Mouse (Mus musculus) ES-CJ7 (cell line): ENCODE results near the gene Cldn18.
A peak's percentile ranks its signal among the peaks of the same experiment; 100 is the strongest.

Experiments used
- DNase-seq: peaks from one replicate; pipeline ENCODE4 v3.0.0; 2011; ENCODE audit warnings: low read depth, low spot score

Cldn18 gene

DNA sequence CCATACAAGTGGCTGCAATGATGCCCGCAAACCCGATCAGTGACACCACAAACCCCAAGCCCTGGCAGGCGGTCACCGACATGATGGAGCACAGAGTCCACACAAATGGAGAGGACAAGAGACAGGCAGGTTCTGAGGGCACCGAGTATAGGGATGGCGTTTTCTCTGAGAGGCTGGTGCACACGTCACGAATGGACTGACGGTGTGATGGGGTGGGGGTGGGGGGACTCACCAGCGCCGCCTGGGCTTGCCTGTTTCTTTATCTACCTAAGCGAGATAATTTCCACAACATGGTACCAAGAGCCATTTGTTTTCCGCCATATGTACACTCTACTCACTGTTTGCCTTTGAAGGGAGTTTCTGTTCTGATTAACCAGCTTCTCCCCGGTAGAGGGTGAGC is at the start of gene Cldn18:
Cldn18 (minus strand) TSS at position 134 of the 400 bp plus-strand sequence.
- DNase-seq: no peak

DNA sequence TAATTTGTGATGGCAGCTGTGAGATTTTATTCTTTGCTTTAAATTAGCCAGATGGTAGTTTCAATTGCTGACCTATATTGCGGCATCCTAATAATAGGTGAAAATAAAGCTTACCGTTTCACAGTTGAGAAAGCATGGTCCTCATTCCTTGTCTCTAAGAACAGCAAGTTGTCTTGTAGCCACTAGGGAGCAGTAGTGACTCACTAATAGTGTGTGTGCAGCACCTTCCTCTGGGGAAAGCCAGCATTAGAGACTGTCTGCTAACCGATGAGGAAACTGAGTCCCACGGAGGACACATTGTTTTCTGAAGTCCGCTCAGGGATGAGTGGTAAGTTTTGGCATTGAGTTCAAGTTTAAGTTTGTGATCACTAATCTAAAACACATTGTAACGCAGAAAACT is 46.5 kb upstream of the Cldn18 start:
- DNase-seq: peak; percentile 74

DNA sequence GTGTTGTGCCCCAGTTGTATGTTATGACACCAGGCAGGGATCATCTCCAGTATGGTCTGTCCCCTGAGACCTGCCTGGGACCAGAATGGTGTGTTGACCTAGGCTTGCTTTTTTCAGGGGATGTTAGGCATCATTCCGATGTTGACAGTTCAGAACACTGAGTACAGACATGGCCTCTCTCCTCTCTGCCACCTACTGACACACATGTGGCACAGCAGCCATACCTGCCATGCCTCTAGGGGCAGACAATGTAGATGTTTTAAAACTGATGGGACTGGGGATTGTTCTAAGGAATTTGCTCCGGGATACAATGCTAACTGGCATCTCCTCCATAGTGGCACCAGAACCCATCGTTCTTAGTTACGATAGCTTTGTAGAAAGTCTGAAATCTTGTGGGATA is 33.2 kb upstream of the Cldn18 start:
- DNase-seq: peak; percentile 39

DNA sequence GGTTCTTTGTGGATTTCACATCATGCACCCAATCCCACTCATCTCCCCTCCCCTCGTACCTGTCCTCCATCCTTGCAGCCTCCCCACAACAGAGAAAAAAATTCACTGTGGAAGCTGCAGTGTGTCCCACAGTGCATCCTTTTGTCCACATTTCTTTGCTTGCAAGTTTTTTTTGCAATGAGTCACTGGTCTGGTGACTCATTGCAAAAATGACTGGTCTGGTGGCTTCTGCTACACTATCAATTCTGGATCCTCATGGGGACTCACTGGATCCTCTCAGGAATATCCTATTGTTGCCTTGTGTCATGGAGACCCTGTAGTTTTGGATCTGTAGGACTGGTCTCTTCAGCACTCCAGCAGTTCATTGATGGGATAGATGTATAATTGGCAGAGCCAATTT is 31.2 kb upstream of the Cldn18 start:
- DNase-seq: no peak

DNA sequence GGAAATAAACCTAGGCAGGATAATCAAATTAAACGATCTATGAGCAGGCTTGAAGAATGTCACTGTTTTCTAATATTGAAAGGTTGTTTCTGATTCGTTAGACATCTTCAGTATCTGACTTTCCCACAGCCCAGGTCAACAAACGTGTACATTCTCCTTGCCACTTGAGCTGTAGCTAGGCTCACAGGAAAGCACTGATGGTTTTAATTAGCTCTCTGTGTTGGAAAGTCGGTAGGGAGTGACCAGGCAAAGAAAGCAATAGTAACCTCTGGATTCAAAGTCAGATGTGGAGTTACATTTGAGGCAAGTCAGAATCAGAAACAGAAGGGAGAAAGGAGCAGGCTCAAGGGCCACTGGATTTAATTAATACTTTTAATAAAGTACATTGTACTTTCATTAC is 30.7 kb upstream of the Cldn18 start:
- DNase-seq: no peak

DNA sequence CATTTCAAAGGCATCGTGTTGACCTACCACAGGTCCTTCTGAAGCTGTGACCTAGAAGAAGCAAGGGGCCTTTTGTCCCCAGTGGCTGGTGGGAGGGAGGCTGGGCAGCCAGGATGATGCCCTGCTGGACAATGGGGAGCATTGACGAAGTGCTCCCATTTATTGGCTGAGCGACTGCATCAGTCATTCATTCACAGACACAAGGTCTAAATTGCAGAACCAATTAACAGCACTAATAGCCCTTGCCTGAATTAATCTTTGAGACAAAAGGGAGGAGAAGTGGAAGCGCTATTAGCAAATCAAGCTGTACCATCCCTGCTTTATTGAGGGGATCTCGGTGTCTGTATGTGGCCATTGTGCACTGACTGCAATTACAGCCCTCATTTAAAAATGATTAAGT is 27.5 kb upstream of the Cldn18 start:
- no peak for DNase-seq

DNA sequence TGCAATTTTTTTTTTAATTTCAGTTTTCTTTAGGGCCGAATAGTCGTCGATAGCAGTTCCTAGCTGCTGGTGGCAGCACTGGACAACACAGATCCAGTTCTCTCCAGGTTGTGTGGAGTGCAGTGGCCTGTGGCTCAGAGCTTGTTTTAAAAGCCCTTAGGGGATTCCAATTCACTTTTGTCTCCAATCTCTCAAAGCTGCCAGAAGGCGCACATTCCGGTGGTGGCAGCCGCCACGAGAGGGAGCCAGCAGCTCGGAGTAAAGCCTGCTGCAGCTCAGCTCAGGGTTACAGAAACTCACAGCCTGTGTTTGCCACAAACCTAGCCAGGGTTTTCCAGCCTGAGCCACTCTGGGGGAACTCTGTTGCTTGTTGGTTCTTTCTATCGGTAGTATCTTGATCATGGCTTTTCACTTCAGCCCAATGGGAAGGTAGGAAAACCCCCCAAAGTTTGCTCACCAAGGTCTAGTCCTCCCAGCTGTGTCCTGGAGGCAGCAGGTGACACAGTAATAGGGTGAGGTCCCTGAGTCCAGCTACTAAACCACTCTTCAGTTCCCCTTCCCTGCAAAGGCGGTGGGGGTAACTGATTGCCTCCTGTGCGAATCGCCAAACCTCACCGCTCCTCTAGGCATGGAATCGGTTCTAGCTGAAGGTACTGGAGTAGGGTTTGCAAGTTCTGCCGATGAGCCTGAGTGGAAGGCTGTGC is 13.0 kb upstream of the Cldn18 start:
- peak; percentile 90 for DNase-seq

DNA sequence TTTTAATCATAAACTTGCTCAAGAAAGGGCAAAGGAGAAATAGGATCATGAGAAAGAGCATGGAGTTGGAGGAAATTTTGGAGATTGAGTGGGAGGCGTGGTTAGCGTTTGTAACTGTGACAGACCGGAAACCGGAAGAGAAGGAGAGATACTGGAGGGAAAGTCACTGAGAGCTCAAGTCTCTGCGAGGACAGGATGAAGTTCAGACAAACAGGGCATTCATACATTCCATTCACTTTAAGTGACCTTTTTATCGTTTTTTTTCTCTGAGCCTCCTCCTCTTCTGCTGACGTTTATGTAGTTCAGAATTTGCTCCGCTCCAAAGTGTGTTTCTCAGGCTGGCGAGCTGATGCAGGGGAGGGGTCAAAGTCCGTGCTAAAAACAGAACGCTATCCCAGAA is 10.8 kb upstream of the Cldn18 start:
- DNase-seq: no peak

DNA sequence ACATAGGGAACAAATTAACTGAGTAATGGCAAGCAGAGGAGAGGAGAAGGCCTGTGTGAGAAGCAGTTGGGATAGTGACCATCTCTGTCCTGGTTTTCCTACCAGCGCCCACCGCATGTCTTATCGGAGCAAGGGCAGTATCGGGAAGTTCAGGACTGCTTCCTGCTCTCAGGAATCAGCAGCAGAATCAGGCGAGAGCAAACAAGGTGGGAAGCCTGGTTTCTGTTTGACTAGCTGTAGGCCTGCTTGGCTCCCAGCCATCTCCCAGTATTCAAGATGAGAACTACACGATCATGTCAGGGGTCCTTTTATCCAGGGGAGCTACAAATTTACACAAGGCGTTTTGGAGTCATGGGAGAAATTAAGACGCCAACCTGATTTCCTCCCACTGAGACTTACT is 8.2 kb upstream of the Cldn18 start:
- no peak for DNase-seq

DNA sequence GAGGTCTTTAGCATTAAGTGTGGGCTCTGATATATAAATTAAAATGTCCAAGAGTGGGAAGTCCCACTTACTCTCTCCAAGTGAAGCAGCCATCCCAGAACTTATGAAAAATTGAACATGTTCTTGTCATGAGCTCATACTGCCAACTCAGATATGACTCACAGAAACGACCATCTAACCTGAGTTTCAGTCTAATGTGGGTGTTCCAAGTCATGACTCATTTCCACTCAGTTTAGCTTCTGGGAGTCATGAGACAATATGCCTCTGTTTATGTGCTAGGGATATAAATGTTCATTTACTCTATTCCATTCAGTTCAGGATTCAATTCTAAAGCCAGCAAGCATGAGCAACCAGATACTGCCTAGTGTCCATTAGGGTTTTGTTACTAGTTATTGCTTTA is 2.9 kb upstream of the Cldn18 start:
- DNase-seq: no peak

DNA sequence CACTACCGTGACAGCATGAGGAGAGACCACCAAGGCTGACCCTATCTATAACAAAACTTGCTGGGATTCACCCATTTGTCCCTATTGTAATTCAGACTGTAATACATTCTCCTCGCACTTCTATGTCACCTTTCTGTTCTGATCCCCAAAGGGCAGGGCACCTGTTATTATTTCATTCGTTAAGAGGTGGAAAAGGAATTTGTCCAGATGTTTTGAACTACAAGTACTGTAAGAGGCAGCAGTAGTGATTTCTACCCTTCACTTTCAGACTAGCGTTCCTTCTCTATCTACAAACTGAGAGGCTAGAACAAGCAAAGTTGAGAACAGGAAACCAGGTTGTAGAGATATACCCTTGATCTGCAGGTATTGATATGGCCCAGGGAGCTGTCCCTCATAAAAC is 6.8 kb downstream of the Cldn18 start:
- no peak for DNase-seq

DNA sequence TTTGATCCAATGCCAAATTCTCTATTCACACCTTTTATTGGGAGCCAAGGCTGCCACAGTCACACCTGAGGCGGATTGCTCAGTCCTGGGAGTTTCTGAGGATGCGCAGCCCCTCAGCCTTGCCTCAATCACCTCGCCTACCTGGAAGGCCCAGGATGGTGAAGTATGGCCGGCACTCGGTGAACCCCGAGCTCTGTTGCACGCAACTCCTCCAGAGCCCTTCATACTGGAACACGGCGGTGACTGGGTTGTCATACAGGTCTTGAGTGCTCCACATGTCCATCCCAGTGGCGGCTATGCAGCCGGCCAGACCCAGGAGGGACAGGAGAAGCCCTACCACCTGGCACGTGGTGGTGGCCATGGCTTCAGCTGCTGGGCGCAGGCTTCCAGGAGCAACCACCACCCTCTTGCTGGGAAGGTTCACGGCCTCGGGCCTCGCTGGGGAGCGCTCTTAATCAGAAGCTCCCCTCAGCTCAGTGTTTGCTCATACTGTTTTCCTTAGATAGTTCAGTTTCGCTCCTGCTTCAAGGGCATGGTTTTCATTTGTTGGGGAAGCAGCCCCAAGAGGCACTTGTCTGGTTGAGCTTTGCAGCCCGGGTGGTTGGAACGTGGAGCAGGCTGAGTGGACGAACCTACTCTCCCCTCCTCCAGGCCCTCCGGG is 7.3 kb downstream of the Cldn18 start:
- DNase-seq: no peak

DNA sequence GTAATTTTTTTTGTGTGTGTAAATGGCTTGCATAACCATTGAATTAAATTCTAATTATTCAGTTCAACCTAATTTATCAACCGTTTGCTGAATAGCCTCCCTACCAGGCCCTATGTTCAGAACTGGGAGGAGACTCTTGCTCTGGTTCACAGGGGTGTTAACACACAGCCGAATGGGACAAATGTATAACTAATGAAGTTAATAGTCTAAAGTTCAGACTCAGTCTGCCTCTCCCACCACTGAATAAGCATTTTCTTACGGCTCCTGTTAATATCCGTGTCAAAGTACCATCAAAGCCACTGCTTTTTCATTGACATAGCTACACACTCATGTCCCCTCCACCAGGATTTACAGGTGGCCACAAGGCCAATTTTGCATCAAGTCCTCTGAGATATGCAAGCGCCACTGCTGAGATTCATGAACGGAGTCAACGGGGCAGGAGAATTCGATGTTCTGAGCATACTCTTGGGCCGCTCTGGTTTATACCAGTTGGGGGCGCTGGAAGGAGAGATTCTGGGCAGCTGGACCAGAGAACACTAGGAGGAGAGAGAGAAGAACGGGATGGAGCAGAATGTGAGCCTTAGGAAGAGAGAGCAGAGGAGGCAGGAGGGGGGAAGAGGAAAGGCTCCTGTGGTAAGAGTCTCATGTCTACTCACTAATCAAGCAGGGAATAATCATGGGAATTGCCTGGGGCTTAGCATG is 9.5 kb downstream of the Cldn18 start:
- no peak for DNase-seq

DNA sequence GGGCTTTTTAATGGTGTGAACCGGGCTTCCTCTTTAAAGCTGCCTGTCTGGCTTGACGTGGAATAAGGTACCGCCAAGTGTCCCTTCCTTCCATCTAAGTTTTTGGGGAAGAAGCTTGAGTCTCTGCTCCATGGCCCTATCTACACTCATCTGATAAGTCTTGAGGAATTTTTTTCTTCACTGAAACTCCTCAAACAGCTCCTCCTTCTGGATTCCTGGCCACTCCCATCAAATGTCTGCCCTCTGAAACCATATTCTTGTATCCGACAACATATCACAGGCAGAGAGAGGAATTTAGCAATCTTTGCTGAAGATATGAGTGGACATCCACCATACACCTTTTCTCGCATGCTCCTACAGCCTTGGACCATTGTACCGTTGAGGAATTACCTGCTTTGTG is 10.8 kb downstream of the Cldn18 start:
- DNase-seq: no peak

DNA sequence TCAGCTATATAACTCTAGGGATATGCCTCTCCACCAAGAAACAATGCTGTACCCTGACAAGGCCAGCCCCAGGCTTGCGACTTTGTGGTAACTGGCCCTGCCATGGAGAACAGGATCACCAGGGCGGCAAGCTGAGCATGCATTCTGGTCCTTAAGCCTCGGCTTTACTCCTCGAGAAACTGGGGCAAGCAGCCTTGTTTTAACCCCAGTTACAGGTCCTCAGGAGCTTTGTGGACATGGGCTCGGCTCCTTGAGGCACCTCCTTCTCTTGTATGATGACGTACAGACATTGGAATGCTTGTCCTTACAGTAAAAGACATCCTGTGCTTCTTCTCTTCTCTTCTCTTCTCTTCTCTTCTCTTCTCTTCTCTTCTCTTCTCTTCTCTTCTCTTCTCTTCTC is 13.4 kb downstream of the Cldn18 start:
- no peak for DNase-seq

DNA sequence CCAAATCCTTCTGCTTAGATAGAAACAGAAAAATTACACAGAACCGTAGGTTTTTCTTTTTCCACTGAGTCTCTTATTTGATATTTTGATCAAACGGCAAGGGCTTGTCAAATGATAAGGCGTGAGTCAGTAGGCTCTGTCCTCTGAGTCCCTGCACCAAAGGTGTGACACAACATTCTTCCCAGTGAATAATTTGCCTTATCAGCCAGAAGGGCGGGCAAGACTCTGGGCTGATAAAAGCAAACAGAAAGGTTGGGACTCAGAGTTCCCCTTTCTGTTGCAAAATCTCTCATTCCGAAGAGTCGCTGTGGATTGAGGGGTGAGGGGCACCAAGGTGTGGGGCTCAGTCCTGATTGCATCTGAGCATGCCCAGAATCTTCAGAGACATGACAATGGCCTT is 14.9 kb downstream of the Cldn18 start:
- no peak for DNase-seq

DNA sequence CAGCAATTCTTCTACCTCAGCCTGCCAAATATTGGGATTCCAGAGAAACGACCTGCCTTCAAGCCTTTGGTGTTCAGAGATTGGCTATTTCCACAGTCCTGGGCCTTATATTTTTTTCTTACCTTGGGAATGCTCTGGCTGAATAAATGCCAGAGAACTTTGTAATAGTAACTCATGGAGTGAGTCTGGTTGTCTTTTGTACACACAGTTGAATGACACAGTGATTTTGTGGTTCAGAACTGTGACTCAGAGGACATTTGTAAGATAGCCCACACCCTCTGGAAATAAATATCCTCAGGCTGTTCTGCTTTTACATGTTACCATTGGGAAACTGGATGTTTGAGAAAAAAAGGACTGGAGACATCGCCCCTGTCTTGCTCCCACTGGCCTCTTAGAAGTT is 15.9 kb downstream of the Cldn18 start:
- DNase-seq: no peak

DNA sequence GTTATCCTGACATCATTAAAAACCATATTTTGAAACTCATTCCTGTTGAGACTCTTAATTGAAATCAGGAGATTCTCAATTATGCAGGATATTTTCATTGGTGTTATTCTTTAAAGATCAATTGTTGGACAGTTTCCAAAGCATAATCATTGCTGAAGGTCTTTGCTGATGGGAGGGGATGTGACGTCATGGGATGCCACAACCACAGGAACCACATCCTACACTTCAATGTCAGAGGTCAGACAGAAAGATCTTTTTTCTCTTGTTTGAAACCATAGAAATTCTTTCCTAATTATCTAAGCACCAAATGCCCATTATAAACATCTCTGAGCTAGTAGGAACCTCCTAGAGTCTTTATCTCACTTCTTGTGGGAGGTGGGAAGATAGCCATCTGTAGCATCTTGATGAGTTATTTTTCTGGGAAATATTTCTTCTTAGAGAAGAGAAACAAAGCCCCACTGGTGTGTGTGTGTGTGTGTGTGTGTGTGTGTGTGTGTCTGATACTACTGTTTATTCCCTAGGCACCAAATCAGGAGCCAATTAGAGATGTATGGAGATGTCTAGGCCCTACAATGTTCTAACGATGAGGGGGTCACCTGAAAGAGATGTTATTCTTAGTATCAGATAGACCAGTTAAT is 17.2 kb downstream of the Cldn18 start:
- DNase-seq: no peak

DNA sequence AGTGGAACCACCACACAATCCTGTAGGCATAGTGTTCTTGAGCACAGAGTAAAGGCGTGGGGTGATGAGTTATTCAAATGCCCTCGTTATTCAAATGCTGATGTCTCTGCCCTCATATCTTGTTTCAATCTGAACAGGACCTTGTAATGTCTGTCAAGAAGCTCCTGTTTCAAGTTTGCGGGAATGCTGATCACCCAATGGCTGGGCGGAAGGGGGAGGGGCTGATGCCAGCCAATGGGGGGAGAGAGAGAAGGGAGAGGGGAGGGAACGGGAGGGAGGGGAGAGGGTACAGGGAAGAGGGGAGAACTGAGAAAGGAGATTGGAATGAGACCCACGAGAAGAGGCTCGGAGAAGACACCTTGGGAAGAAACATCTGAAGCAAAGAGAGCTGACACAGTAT is 22.1 kb downstream of the Cldn18 start:
- DNase-seq: peak; percentile 83

DNA sequence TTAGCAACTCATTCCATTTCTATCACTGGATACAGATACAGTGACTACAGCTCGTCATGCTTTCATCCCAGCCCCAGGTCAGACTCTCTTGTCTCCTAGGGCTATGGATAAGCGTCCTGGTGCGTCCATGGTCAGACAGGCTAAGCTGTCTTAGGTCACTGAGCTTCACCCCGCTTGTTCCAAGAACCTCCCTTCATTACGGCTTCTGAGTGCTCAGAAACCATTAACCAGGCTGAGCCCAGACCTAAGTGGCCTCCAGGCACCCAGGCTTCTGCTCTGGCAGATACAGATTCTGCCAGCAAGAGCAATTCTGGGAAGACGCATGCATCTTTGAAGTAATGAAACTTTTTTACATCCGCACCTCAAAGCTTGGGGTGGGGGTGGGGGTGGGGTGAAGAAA is 26.7 kb downstream of the Cldn18 start:
- DNase-seq: no peak

DNA sequence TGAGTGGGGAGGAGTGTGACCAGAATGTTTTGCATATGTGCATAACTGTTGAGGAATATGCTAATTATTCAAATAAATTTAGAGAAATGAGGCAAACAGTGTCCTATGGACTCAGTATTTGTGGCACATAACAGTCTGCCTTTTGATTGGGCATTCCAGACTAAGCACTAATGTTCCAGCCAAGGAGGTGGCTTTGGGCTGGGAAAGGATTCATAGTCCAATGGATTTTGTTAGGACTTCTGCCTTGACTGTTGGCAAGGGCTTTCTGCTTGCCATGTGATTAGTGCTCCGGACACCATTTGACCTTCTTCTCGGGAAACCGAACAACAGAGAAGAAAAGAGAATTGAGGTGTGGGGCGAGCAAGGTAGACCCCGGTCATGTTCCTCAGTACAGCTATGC is 27.3 kb downstream of the Cldn18 start:
- DNase-seq: no peak

DNA sequence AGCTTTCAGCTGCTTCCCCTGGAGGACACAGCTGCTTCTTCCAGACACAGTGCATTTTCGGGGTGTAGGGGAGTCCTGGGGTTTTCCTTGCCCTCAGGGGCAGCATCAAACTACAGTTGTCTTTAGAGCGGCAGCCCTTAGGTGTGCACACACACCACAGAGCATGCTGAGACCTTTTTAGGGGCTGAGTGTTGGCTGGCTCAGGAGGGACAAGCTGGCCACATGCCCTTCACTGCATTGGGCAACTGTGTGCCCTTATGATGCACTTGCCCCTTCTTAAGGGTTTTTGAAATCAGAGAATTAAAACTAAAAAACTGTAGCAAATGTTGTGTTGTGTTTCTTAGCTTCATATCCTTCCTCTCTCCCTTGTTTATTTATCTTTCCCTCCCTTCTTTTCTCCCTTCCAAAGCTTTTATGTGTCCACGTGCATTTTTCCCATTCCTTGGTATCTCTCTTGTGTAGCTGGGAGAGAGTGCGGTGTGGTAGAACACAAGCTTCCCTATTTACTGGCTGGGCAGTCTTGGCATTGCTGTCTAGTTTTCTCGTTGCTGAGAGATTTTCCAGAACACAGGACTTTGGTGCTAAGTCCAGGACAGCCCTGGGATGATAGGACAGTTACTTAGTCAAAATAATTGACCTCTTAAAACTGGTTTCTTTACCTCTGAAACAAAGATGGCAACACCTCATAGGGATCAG is 31.4 kb downstream of the Cldn18 start:
- DNase-seq: no peak
